Mouse (Mus musculus) MEL (cell line): ENCODE data around the gene Eif3b. TPM values are rescaled to one million over a fixed set of nuclear protein-coding genes. Genes with fewer than 3 reads are reported as not detected.

Experiments
- DNase-seq: peaks from one replicate; pipeline ENCODE4 v3.0.0; 2011; ENCODE audit warnings: low read depth, low spot score
- H3K27ac ChIP-seq: 2 replicates; pipeline ENCODE4 v1.5.1; 2012; ENCODE audit warnings: low read depth, mild to moderate bottlenecking, control low read depth, low read length, moderate library complexity; ENCODE audit not compliant: control insufficient read depth
- H3K27me3 ChIP-seq, 2 experiments: fragments of 150-350 bp in 1 of 2; sonication (generic) in 1 of 2; 2 replicates each; pipeline ENCODE4 v1.6.1; 2012; ENCODE audit warnings: low read length in 2 of 2, mild to moderate bottlenecking in 2 of 2, improper control_type of control experiment in 1 of 2, moderate library complexity in 1 of 2; ENCODE audit not compliant: insufficient read depth in 2 of 2, control insufficient read depth in 1 of 2
- H3K36me3 ChIP-seq, 2 experiments: 2 replicates each; pipeline ENCODE4 v1.6.1; 2012 to 2014; ENCODE audit warnings: low read length in 2 of 2, improper control_type of control experiment in 1 of 2, inconsistent platforms in 1 of 2, mild to moderate bottlenecking in 1 of 2; ENCODE audit not compliant: insufficient read depth in 2 of 2, control insufficient read depth in 1 of 2
- H3K4me1 ChIP-seq, 2 experiments: fragments of 150-350 bp in 1 of 2; sonication (generic) in 1 of 2; 2 replicates each; pipeline ENCODE4 v1.6.1; 2012; ENCODE audit warnings: low read length in 2 of 2, improper control_type of control experiment in 1 of 2, mild to moderate bottlenecking in 1 of 2; ENCODE audit not compliant: insufficient read depth in 2 of 2, control insufficient read depth in 1 of 2
- H3K4me3 ChIP-seq, 2 experiments: fragments of 150-350 bp in 1 of 2; sonication (generic) in 1 of 2; 2 replicates each; pipeline ENCODE4 v1.5.1; 2012; ENCODE audit warnings: low read depth in 2 of 2, low read length in 2 of 2, mild to moderate bottlenecking in 2 of 2, moderate library complexity in 2 of 2, control low read depth in 1 of 2, improper control_type of control experiment in 1 of 2; ENCODE audit not compliant: control insufficient read depth in 1 of 2, insufficient read depth in 1 of 2
- H3K79me2 ChIP-seq: 2 replicates; pipeline ENCODE4 v1.6.1; 2012; ENCODE audit warnings: mild to moderate bottlenecking, low read length, moderate library complexity; ENCODE audit not compliant: control insufficient read depth, poor library complexity, insufficient read depth
- H3K9ac ChIP-seq: 2 replicates; pipeline ENCODE4 v1.6.1; 2012; ENCODE audit warnings: low read depth, mild to moderate bottlenecking, control low read depth, low read length, moderate library complexity; ENCODE audit not compliant: control insufficient read depth, poor library complexity, severe bottlenecking
- H3K9me3 ChIP-seq: fragments of 150-350 bp; sonication (generic); replicated peaks from 2 replicates; pipeline ENCODE4 v1.6.1; 2012; ENCODE audit warnings: mild to moderate bottlenecking, low read length, improper control_type of control experiment, moderate library complexity; ENCODE audit not compliant: insufficient read depth
- CHD1 ChIP-seq: IDR thresholded peaks from 2 replicates; pipeline ENCODE4 v1.6.1; 2012; ENCODE audit warnings: low read depth, mild to moderate bottlenecking, inconsistent platforms, low read length, improper control_type of control experiment
- CHD2 ChIP-seq: IDR thresholded peaks from 2 replicates; pipeline ENCODE4 v1.6.1; 2011; ENCODE audit warnings: low read length, improper control_type of control experiment
- E2F4 ChIP-seq: IDR thresholded peaks from 2 replicates; pipeline ENCODE4 v1.6.1; 2011; ENCODE audit warnings: low read depth, low read length, improper control_type of control experiment, borderline replicate concordance
- ELF1 ChIP-seq: IDR thresholded peaks from 2 replicates; pipeline ENCODE4 v1.6.1; 2014; ENCODE audit warnings: low read depth, mild to moderate bottlenecking, inconsistent platforms, low read length, improper control_type of control experiment, moderate library complexity
- ETS1 ChIP-seq: IDR thresholded peaks from 2 replicates; pipeline ENCODE4 v1.6.1; 2012; ENCODE audit warnings: low read depth, mild to moderate bottlenecking, inconsistent platforms, low read length, improper control_type of control experiment, moderate library complexity
- GATA1 ChIP-seq: IDR thresholded peaks from 2 replicates; pipeline ENCODE4 v1.6.1; 2011; ENCODE audit warnings: low read depth, low read length, improper control_type of control experiment
- HCFC1 ChIP-seq: IDR thresholded peaks from 2 replicates; pipeline ENCODE4 v1.6.1; 2012; ENCODE audit warnings: low read depth, mild to moderate bottlenecking, inconsistent platforms, low read length, improper control_type of control experiment, moderate library complexity
- JUND ChIP-seq: IDR thresholded peaks from 2 replicates; pipeline ENCODE4 v1.6.1; 2011; ENCODE audit warnings: low read depth, mild to moderate bottlenecking, improper control_type of control experiment, low read length
- KAT2A ChIP-seq: conservative IDR thresholded peaks from 2 replicates; pipeline ENCODE4 v1.6.1; 2012; ENCODE audit warnings: low read depth, low read length, improper control_type of control experiment, inconsistent platforms
- MAX ChIP-seq: IDR thresholded peaks from 2 replicates; pipeline ENCODE4 v1.6.1; 2011; ENCODE audit warnings: low read length, improper control_type of control experiment
- MAZ ChIP-seq: IDR thresholded peaks from 2 replicates; pipeline ENCODE4 v1.6.1; 2012; ENCODE audit warnings: low read depth, mild to moderate bottlenecking, inconsistent platforms, low read length, improper control_type of control experiment
- MEF2A ChIP-seq: IDR thresholded peaks from 2 replicates; pipeline ENCODE4 v1.6.1; 2014; ENCODE audit warnings: low read depth, mild to moderate bottlenecking, inconsistent platforms, low read length, improper control_type of control experiment; ENCODE audit not compliant: poor library complexity, insufficient replicate concordance, severe bottlenecking; ENCODE audit errors: extremely low read depth
- MYB ChIP-seq: IDR thresholded peaks from 2 replicates; pipeline ENCODE4 v1.6.1; 2011; ENCODE audit warnings: mild to moderate bottlenecking, low read depth, low read length, improper control_type of control experiment
- MYC ChIP-seq: IDR thresholded peaks from 2 replicates; pipeline ENCODE4 v1.6.1; 2011; ENCODE audit warnings: low read depth, mild to moderate bottlenecking, low read length, improper control_type of control experiment, moderate library complexity
- POLR2A ChIP-seq, 2 experiments: IDR thresholded peaks; 2 replicates each; pipeline ENCODE4 v1.6.1; 2011 to 2012; ENCODE audit warnings: low read length in 2 of 2, mild to moderate bottlenecking in 2 of 2, control low read depth in 1 of 2, improper control_type of control experiment in 1 of 2, low read depth in 1 of 2, moderate library complexity in 1 of 2; ENCODE audit not compliant: control insufficient read depth in 1 of 2, insufficient read depth in 1 of 2, poor library complexity in 1 of 2
- POLR2AphosphoS2 ChIP-seq: IDR thresholded peaks from 2 replicates; pipeline ENCODE4 v1.6.1; 2011; ENCODE audit warnings: low read length, improper control_type of control experiment
- RCOR1 ChIP-seq: IDR thresholded peaks from 2 replicates; pipeline ENCODE4 v1.6.1; 2012; ENCODE audit warnings: low read depth, mild to moderate bottlenecking, inconsistent platforms, low read length, improper control_type of control experiment
- SIN3A ChIP-seq: IDR thresholded peaks from 2 replicates; pipeline ENCODE4 v1.6.1; 2012; ENCODE audit warnings: low read length, improper control_type of control experiment, inconsistent platforms
- SMC3 ChIP-seq: IDR thresholded peaks from 2 replicates; pipeline ENCODE4 v1.6.1; 2011; ENCODE audit warnings: low read depth, low read length, improper control_type of control experiment
- TCF12 ChIP-seq: IDR thresholded peaks from 2 replicates; pipeline ENCODE4 v1.6.1; 2014; ENCODE audit warnings: low read depth, mild to moderate bottlenecking, inconsistent platforms, low read length, improper control_type of control experiment, moderate library complexity
- UBTF ChIP-seq: IDR thresholded peaks from 2 replicates; pipeline ENCODE4 v1.6.1; 2012; ENCODE audit warnings: low read depth, mild to moderate bottlenecking, inconsistent platforms, low read length, improper control_type of control experiment, moderate library complexity, borderline replicate concordance; ENCODE audit not compliant: insufficient read depth
- USF2 ChIP-seq, 2 experiments: IDR thresholded peaks; 2 replicates each; pipeline ENCODE4 v1.6.1; 2011 to 2012; ENCODE audit warnings: improper control_type of control experiment in 2 of 2, low read length in 2 of 2, borderline replicate concordance in 1 of 2, inconsistent platforms in 1 of 2, low read depth in 1 of 2, mild to moderate bottlenecking in 1 of 2; ENCODE audit not compliant: insufficient read depth in 1 of 2
- ZC3H11A ChIP-seq: IDR thresholded peaks from 2 replicates; pipeline ENCODE4 v1.6.1; 2012; ENCODE audit warnings: low read depth, mild to moderate bottlenecking, inconsistent platforms, low read length, improper control_type of control experiment
- ZKSCAN1 ChIP-seq: IDR thresholded peaks from 2 replicates; pipeline ENCODE4 v1.6.1; 2012; ENCODE audit warnings: low read depth, mild to moderate bottlenecking, inconsistent platforms, low read length, improper control_type of control experiment, moderate library complexity
- ZMIZ1 ChIP-seq: IDR thresholded peaks from 2 replicates; pipeline ENCODE4 v1.6.1; 2012; ENCODE audit warnings: low read depth, mild to moderate bottlenecking, inconsistent platforms, low read length, improper control_type of control experiment, moderate library complexity
- ZNF384 ChIP-seq: IDR thresholded peaks from 2 replicates; pipeline ENCODE4 v1.6.1; 2012; ENCODE audit warnings: low read depth, mild to moderate bottlenecking, inconsistent platforms, low read length, improper control_type of control experiment
- polyA plus RNA-seq, 2 experiments: library from polyadenylated mRNA; stranded (reverse) in 1 of 2; unstranded in 1 of 2; fragments of >175 nt in 1 of 2; fragments of >200 nt in 1 of 2; gene quantifications; 2 replicates each; pipeline versions ENCODE4 v1.2.1 to v1.2.4; 2012; ENCODE audit warnings: low replicate concordance in 2 of 2, low read depth in 1 of 2; ENCODE audit not compliant: insufficient read length in 2 of 2, insufficient read depth in 1 of 2, missing spikeins in 1 of 2
- total RNA-seq: library from RNA; depleted of rRNA; stranded (reverse); fragments of 300-350 nt; gene quantifications from 2 replicates; pipeline ENCODE4 v1.2.3, GENCODE M21; 2012

The Eif3b gene
- total and polyA plus RNA-seq, 3 experiments = 303 to 580 (median 376) TPM

DNA sequence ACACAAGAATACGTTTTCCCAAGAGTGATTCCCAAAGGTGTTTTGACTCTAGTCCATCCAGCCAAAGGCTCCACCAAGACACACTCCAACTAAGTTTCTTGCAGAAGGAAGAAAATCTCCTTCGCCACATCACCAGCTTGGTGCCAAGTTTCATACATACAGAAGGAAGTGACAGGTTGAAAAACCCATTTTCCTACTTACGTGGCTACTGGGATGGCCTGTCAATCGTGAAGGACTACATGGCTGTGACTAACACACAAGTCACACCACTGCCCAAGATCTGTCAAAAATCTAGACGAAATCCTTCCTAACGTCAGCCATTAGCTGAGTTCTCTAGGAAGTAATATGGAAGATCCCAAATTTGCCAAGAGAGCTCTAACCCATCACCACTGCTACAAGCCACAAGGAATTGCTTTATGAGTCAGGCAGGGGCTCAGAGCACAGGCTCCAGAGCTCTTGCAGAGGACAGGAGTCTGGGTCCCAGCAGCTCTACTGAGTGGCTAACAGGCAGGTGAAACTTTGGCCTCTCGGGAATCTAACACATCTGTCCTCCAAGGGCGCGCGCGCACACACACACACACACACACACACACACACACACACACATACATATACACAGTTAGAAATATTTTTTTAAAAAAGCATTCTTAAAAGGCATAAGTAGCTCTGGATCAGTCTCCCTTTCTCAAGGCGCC, 31.2 kb upstream of the Eif3b start:
- H3K4me1 ChIP-seq = peaks cover 0 to 10% of the 10 kb centered on the region in 2 experiments; a peak in 3 of 4 replicates
- H3K9me3 ChIP-seq = no peaks in the 10 kb centered on the region
- no peak overlapping the region for H3K27ac ChIP-seq
- TF ChIP-seq E2F4 = no peak
- TF ChIP-seq ZC3H11A = no peak
- TF ChIP-seq MAZ = no peak
- no peak for TF ChIP-seq ZNF384
- no peak for TF ChIP-seq ZKSCAN1
- TF ChIP-seq KAT2A = no peak
- TF ChIP-seq MAX = no peak
- TF ChIP-seq, all 39 proteins: peak for 0
- DNase-seq = peak; percentile 24
- Histone ChIP-seq H3K79me2 (peaks cover 12% of the 10 kb centered on the region), H3K9ac (peak overlapping the region; percentile 73), H3K4me3 (peak overlapping the region; percentile 65 to 70), H3K36me3 (peaks cover 0 to 5% of the 10 kb centered on the region in 2 experiments; a peak in 2 of 4 replicates), H3K27me3 (no peaks in the 10 kb centered on the region)

DNA sequence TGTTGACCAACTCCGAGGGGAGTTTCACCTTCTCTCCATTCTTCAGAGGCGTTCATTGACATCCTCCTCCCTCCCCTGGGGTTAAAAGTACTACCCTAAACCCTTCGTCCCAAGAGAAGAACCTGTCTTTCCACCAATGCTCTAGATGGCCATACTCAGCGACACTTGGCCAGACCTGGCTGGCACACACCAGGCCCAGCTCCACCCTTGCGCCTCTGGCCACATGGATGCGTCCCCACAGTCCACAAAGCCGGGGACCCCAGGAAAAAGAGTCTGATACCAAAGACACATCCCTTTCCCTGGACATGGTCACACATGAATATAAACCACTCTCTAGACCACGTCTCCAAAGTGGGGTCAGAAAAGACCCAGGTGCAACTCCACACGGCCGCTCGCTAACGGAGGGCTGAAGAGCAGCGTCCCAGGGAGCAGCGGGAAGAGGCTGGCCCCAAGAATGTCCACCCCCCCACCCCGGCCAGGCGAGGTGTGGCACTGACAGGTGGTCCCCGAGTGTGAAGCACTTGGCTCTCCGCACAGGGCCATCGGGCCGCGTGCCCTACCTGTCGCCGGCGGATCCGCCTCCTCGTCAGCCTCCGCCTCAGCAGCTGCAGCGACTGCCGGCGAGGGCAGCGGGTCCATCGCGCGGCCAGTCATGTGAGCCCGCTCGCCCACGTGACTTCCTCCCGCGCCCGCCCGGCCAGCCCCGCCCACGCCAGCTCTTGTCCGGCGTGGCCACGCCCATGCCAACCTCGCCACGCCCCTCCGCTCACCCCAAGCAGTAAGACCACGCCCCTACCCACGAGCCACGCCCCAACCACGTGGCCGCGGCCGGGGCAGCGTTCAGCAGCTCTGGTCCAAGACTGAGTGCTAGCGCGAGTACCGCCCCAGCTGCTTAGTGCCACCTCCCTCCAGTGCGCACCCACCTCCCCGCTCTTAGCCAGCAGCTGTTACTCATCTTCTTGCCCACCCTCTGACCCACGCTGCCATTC, 30.2 kb upstream of the Eif3b start, which contains the start of gene Snx8:
Gene Snx8 (minus strand): TSS at position 675 of the 989 bp plus-strand sequence.
- peaks cover 0 to 4% of the 10 kb centered on the region in 2 experiments; a peak in 2 of 4 replicates for H3K36me3 ChIP-seq
- H3K79me2 ChIP-seq = peaks cover 12% of the 10 kb centered on the region
- H3K4me1 ChIP-seq = peaks cover 0 to 10% of the 10 kb centered on the region in 2 experiments; a peak in 2 of 4 replicates
- H3K9me3 ChIP-seq = no peaks in the 10 kb centered on the region
- peak within 1 kb of the TSS; percentile 65 to 70 for H3K4me3 ChIP-seq
- no peak within 1 kb of the TSS for H3K27ac ChIP-seq
- peak; percentile 96 for DNase-seq
- H3K27me3 ChIP-seq = no peaks in the 10 kb centered on the region
- peak within 1 kb of the TSS; percentile 73 for H3K9ac ChIP-seq
- TF ChIP-seq POLR2AphosphoS2 (no peak), CHD1 (no peak), MYC (peak; percentile 53; the same call in 1 of the 2 replicates), RCOR1 (no peak), ZMIZ1 (no peak), USF2 (IDR thresholded peaks at IDR 0.05; ENCODE audit: borderline replicate concordance in 1 of 2, insufficient read depth in 1 of 2, low read depth in 1 of 2, low read length in 2 of 2) (peak; percentile 55 to 96; a peak in 3 of 4 replicates), TCF12 (0 out of 2 replicates have a peak, but pooled peaks have one; percentile 22), CHD2 (no peak), MYB (no peak), JUND (no peak), MAZ (0 out of 2 replicates have a peak, but pooled peaks have one; percentile 34), ZC3H11A (no peak), SMC3 (no peak), POLR2A (IDR thresholded peaks at IDR 0.05; ENCODE audit: control insufficient read depth in 1 of 2, insufficient read depth in 1 of 2, low read depth in 1 of 2, low read length in 2 of 2, poor library complexity in 1 of 2) (peak; percentile 66 to 77; a peak in 3 of 4 replicates), MAX (peak; percentile 97), MEF2A (0 out of 2 replicates have a peak, but pooled peaks have one; percentile 18), GATA1 (no peak), HCFC1 (peak; percentile 71), ZNF384 (no peak), E2F4 (no peak; the same call in 1 of the 2 replicates), ZKSCAN1 (no peak), ELF1 (no peak), SIN3A (peak; percentile 87), UBTF (no peak), ETS1 (peak; percentile 36; the same call in 1 of the 2 replicates)
